Mouse (Mus musculus) hindbrain, embryonic 11.5 days (tissue): Measurements from ENCODE around the gene Faah. TPM values are rescaled to one million over a fixed set of nuclear protein-coding genes. Genes with fewer than 3 reads are reported as not detected.

Experiments
- polyA plus RNA-seq: library from polyadenylated mRNA; unstranded; fragments of >200 nt; fragmentation: Nextera tagmentation; extraction: Ambion mirVana; gene quantifications from 2 replicates; pipeline ENCODE4 v1.2.1, GENCODE M21; 2014

Faah gene
- polyA plus RNA-seq, 1 experiment from 2014 or later = 3.9 TPM

Other genes with a start within 250 kb of the Faah start
- 0.29 TPM in 1 of 2 replicates, not detected in the other for gene Tex38, start 236.9 kb downstream of the Faah start, polyA plus RNA-seq
- gene Atpaf1, start 233.1 kb downstream of the Faah start, polyA plus RNA-seq = 42.5 and 46.0 TPM in 2 replicates
- 3.3 and 4.6 TPM in 2 replicates for gene Mob3c, start 189.8 kb downstream of the Faah start, polyA plus RNA-seq
- 15.5 and 19.3 TPM in 2 replicates for gene Mknk1, start 178.7 kb downstream of the Faah start, polyA plus RNA-seq
- gene Kncn, start 133.5 kb downstream of the Faah start, polyA plus RNA-seq = not detected in 2 replicates
- not detected in 2 replicates for gene 6430628N08Rik, start 127.3 kb downstream of the Faah start, polyA plus RNA-seq
- 2.4 and 2.5 TPM in 2 replicates for gene Dmbx1, start 78.0 kb downstream of the Faah start, polyA plus RNA-seq
- gene Nsun4, start 36.0 kb upstream of the Faah start, polyA plus RNA-seq = 19.3 and 20.7 TPM in 2 replicates
- gene Uqcrh, start 57.1 kb upstream of the Faah start, polyA plus RNA-seq = 413 and 425 TPM in 2 replicates
- 65.5 and 72.3 TPM in 2 replicates for gene Lrrc41, start 57.3 kb upstream of the Faah start, polyA plus RNA-seq
- 42.1 and 46.9 TPM in 2 replicates for gene Rad54l, start 105.8 kb upstream of the Faah start, polyA plus RNA-seq
- gene Pomgnt1, start 105.9 kb upstream of the Faah start, polyA plus RNA-seq = 49.0 and 52.3 TPM in 2 replicates
- 1.1 and 1.3 TPM in 2 replicates for gene Lurap1, start 133.4 kb upstream of the Faah start, polyA plus RNA-seq
- gene Tspan1, start 149.7 kb upstream of the Faah start, polyA plus RNA-seq = 0.17 TPM in 1 of 2 replicates, not detected in the other
- gene 1700042G07Rik, start 155.4 kb upstream of the Faah start, polyA plus RNA-seq = not detected in 2 replicates
- gene Gm49337, start 155.5 kb upstream of the Faah start, polyA plus RNA-seq = not detected in 2 replicates
- 75.9 and 103 TPM in 2 replicates for gene Pik3r3, start 203.7 kb upstream of the Faah start, polyA plus RNA-seq